Mouse (Mus musculus): ENCODE results near the gene Tbc1d2.
"Not testable (repeated sequence)": the region's sequence is repeated elsewhere in the genome, so short reads cannot be mapped to it uniquely, and the experiment has no call there.

The Tbc1d2 gene

GRCm38 (mm10) chr4:46600473-46601257 is 49.3 kb downstream of the Tbc1d2 start:
- DNase-seq: no peak

- not testable (repeated sequence) for DNase-seq
Observed at GRCm38 (mm10) chr4:46599609-46600008, 50.4 kb downstream of the Tbc1d2 start.

DNA sequence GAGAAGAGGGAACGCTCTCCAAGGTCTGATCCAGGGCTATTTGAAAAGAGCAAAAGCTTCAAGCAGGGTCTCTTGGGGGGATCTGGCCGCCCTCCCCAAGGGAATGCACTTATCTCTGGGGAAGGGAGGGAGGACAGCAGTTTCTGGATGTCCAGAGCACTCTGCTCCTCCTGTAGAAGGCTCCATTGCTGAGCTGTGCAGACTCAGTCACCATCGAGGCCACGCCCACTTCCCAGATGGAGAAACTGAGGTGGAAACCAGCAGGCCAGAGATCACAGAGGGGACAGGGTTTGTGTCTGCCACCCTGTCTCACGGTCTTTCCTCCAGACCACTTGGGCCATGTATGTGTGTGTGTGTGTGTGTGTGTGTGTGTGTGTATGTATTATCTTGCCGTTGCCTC is 51.0 kb downstream of the Tbc1d2 start:
- no peak for DNase-seq

DNA sequence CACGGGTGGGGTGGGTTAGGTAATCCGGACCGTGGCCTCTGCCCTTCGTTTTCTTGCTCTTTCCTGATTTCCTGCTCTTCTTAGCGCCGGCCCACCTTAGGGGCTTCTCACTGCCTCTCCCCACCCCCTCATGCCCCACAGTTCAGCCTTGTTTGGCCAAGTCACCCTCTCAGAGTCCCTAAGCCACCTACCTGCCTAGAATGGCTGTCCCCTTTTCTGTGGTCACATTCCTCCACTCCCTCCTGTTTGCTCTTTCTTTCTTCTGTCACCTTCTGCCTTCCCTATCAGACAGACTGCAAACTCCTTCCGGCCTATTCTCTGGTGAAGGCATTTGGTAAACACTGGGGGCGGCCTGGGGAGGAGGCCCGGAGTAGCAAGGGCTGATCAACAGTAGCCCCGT is 51.9 kb downstream of the Tbc1d2 start:
- no peak for DNase-seq

DNA sequence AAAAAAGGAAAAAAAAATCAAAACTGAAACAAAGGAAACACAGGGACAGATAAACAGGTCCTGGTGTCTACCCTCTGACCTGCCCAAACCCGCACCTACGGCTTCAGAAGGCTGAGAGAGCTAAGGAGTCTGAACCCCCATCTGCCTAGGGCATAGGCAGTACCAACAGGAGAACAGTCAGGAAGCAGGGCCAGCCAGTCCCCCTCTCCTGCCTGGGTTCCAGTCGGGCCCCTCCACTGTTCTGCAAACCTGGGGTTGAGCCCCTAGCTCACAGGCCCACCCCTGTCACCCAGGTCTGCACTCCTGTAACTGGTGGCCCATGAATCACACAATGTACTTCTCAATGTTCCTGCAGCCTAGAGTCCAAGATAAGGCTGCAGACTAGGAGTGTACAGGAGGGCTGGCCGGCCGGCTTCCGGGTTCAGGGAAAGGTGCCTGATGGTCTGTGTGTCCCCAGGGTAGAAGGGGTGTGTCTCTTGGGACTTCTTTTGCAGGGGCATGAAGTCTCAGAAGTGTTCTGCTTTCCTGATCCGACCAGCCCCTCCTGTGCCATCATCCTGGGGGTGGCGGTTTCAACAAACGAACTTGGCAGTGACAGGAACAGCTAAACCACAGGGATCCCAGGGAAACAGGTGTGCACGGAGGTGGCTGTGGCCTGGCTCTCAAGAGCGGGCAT is 52.6 kb downstream of the Tbc1d2 start:
- no peak for DNase-seq

DNA sequence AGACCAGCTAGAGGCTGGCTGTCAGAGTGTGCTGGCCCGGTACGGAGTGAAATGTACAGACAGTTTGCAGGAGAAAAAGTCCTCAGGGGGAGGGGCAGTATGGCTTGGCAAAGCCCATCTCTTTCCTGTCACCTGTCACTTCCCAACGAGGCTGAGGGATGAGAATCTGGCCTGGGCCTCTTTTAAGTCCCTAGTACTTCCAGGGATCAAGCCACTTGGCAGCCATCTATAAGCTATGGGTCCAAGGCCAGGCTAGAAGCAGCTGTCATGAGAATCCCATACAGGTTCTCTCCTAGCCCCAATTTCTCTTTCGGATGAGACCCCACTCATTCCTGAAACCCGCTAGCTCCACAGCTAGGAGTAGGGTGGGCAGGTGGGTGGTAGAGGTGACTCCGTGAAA is 53.6 kb downstream of the Tbc1d2 start:
- no peak for DNase-seq

- DNase-seq: no peak
Observed at GRCm38 (mm10) chr4:46594131-46594530, 55.9 kb downstream of the Tbc1d2 start.

GRCm38 (mm10) chr4:46593472-46593871 is 56.5 kb downstream of the Tbc1d2 start:
- no peak for DNase-seq

GRCm38 (mm10) chr4:46591833-46592520 is 58.0 kb downstream of the Tbc1d2 start:
- DNase-seq: no peak

DNA sequence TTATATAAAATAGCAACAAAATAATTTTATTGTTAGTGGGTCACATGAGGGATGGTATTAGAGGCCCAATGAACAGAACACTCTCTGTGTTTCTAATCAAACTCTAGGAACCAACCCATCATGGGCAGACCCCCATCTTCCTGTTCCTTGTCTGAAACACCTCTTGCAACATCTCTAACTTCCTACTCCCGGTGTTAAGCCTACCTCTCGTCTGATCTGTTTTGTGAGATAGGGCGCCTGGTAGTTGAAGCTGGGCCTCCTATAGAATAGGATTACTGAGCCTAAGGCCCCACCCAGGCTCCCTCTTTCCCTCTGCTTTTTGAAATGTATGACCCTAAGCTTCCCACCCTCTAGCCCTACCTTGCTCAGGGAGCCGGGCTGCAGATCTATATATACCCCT is 59.2 kb downstream of the Tbc1d2 start:
- no peak for DNase-seq

- DNase-seq: no peak
Observed at GRCm38 (mm10) chr4:46589946-46590684, 59.9 kb downstream of the Tbc1d2 start.

DNA sequence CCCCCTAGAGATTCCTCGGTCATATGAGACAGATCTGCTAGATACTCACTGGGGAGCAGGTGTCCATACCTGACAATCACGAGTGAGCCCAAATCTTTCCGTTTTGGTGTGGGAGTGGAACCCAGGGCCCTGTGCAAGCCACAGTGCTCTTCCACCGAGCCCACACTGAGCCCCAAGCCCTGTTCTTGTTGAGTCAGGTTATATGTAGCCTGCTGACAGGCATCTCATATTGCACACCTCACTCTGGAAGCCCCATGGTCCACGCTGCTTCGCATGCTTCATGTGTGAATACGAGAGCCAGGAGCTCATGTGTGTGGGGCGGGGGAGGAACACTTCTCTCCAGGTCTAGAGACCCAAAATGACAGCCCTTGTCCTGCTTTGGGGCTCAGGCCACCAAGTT is 60.9 kb downstream of the Tbc1d2 start:
- DNase-seq: no peak

DNA sequence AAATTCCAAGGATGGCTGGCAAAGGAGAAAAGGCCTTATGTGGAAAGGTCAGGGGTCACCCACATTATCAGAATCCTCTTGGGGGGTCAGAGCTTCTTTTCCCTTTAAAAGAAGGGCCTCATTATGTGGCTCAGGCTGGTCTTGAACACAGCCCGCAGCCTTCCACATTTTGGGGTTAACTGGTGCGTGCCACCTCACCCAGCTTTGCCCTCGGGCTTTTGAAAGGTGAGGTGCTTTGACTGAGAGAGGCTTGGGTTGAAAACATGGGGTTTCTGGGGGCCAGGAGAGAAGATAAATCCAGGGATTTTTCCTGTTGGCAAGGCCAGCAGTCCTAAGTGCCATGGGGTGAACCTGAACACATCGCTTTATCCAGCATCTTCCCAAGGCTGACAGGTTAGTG is 63.5 kb downstream of the Tbc1d2 start:
- no peak for DNase-seq

DNA sequence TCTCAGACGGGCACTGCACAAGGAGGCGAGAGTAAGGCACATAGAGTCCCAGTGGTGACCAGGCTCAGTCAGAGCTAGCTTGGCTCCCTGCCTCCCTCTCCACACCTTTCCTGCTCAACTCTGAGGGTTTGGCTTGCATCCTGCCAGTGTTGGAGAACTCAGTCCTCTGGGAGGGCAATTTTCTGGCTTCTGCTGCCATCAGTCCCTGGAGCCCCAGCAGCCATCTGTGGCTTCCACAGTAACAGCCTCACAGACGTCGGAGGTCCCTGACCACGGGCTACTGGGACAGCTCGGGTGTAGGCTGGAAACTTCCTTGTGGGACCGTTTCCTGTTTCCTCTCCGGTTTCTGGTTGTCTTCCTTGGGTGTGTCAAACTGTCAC is 64.2 kb downstream of the Tbc1d2 start:
- no peak for DNase-seq

- DNase-seq: no peak
Observed at GRCm38 (mm10) chr4:46585041-46585810, 64.8 kb downstream of the Tbc1d2 start.

GRCm38 (mm10) chr4:46584536-46584935 is 65.5 kb downstream of the Tbc1d2 start:
- not testable (repeated sequence) for DNase-seq

DNA sequence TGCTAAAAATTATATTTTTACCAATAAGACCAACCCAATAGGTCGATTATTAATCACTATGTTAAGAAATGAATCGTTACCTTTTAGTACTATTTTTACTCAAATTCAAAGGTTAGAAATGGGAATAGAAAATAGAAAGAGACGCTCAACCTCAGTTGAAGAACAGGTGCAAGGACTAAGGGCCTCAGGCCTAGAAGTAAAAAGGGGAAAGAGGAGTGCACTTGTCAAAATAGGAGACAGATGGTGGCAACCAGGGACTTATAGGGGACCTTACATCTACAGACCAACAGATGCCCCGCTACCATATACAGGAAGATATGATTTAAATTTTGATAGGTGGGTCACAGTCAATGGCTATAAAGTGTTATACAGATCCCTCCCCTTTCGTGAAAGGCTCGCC is 65.9 kb downstream of the Tbc1d2 start:
- DNase-seq: not testable (repeated sequence)

DNA sequence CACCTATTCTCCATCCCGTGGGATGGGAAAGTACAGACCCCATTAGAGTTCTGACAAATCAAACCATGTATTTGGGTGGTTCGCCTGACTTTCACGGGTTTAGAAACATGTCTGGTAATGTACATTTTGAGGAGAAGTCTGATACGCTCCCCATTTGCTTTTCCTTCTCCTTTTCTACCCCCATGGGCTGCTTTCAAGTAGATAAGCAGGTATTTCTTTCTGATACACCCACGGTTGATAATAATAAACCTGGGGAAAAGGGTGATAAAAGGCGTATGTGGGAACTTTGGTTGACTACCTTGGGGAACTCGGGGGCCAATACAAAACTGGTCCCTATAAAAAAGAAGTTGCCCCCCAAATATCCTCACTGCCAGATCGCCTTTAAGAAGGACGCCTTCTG is 68.0 kb downstream of the Tbc1d2 start:
- DNase-seq: not testable (repeated sequence)

- not testable (repeated sequence) for DNase-seq
Observed at GRCm38 (mm10) chr4:46581577-46581976, 68.4 kb downstream of the Tbc1d2 start.

DNA sequence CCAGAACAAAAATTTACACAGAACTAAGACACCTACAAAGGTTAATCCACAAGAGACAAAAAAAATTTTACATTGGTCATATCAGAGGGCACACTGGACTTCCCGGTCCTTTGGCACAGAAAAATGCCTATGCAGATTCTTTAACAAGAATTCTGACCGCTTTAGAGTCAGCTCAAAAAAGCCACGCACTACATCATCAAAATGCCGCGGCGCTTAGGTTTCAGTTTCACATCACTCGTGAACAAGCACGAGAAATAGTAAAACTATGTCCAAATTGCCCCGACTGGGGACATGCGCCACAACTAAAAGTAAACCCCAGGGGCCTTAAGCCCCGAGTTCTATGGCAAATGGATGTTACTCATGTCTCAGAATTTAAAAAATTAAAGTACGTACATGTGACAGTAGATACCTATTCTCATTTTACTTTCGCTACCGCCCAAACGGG is 69.2 kb downstream of the Tbc1d2 start:
- not testable (repeated sequence) for DNase-seq

DNA sequence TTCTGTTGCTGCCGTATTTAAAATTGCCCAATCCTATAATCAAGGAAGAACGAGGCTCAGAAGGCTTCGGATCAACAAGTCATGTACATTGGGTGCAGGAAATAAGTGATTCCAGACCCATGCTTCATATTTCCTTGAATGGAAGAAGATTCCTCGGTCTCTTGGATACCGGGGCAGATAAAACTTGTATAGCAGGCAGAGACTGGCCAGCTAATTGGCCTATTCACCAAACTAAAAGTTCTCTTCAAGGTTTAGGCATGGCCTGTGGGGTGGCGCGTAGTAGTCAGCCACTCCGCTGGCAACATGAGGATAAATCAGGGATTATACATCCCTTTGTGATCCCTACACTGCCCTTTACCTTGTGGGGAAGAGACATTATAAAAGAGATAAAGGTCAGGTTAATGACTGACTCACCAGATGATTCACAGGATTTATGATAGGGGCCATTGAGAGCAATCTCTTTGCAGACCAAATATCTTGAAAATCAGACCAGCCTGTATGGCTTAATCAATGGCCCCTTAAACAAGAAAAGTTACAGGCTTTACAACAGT is 71.1 kb downstream of the Tbc1d2 start:
- DNase-seq: not testable (repeated sequence)

GRCm38 (mm10) chr4:46578228-46578627 is 71.8 kb downstream of the Tbc1d2 start:
- no peak for DNase-seq

Measured in kidney, adult 9 months (tissue).